Mouse (Mus musculus) embryonic facial prominence, embryonic 12.5 days (tissue): ENCODE results near the gene Spag7. TPM values are rescaled to one million over a fixed set of nuclear protein-coding genes. Genes with fewer than 3 reads are reported as not detected.

ENCODE experiments used
- microRNA-seq: library from miRNA; unstranded; fragments of <30 nt; microRNA quantifications from one replicate; pipeline ENCODE4, GENCODE M21; 2017
- polyA plus RNA-seq: library from polyadenylated mRNA; unstranded; fragments of >200 nt; fragmentation: Nextera tagmentation; extraction: Ambion mirVana; gene quantifications from 2 replicates; pipeline ENCODE4 v1.2.1, GENCODE M21; 2016

Spag7 gene
- polyA plus RNA-seq, 1 experiment from 2014 or later: 143 TPM

Small RNA genes lying within 50 kb of the gene (microRNA-seq; reads per million reads assigned to microRNA genes)
- gene Mir6925: not detected

Other genes with a start within 250 kb of the Spag7 start
- gene Arrb2, start 236.8 kb downstream of the Spag7 start, polyA plus RNA-seq: 21.7 and 23.7 TPM in 2 replicates
- gene Med11, start 217.5 kb downstream of the Spag7 start, polyA plus RNA-seq: 41.4 and 44.5 TPM in 2 replicates
- 0.27 and 0.46 TPM in 2 replicates for gene Zmynd15, start 210.0 kb downstream of the Spag7 start, polyA plus RNA-seq
- gene Cxcl16, start 209.4 kb downstream of the Spag7 start, polyA plus RNA-seq: 1.4 and 2.2 TPM in 2 replicates
- gene Tm4sf5, start 164.2 kb downstream of the Spag7 start, polyA plus RNA-seq: 0.32 TPM in 1 of 2 replicates, not detected in the other
- gene Vmo1, start 154.8 kb downstream of the Spag7 start, polyA plus RNA-seq: 0.26 and 0.48 TPM in 2 replicates
- 0.50 and 0.77 TPM in 2 replicates for gene Gltpd2, start 150.2 kb downstream of the Spag7 start, polyA plus RNA-seq
- gene Psmb6, start 144.0 kb downstream of the Spag7 start, polyA plus RNA-seq: 784 and 848 TPM in 2 replicates
- gene Gm40193, start 136.5 kb downstream of the Spag7 start, polyA plus RNA-seq: not detected in 2 replicates
- gene Pld2, start 129.4 kb downstream of the Spag7 start, polyA plus RNA-seq: 4.4 and 6.7 TPM in 2 replicates
- gene Mink1, start 106.5 kb downstream of the Spag7 start, polyA plus RNA-seq: 16.7 and 17.5 TPM in 2 replicates
- gene 4930544D05Rik, start 53.6 kb downstream of the Spag7 start, polyA plus RNA-seq: not detected in 2 replicates
- gene Chrne, start 50.2 kb downstream of the Spag7 start, polyA plus RNA-seq: not detected in 2 replicates
- 0.15 and 0.27 TPM in 2 replicates for gene Gp1ba, start 30.3 kb downstream of the Spag7 start, polyA plus RNA-seq
- gene Rnf167, start 22.2 kb downstream of the Spag7 start, polyA plus RNA-seq: 96.5 and 104 TPM in 2 replicates
- gene Slc25a11, start 21.9 kb downstream of the Spag7 start, polyA plus RNA-seq: 159 and 160 TPM in 2 replicates
- 1,467 and 1,498 TPM in 2 replicates for gene Pfn1, start 14.8 kb downstream of the Spag7 start, polyA plus RNA-seq
- gene Eno3, start 12.2 kb downstream of the Spag7 start, polyA plus RNA-seq: 20.1 and 27.9 TPM in 2 replicates
- 12.0 and 12.3 TPM in 2 replicates for gene Camta2, start 18.7 kb upstream of the Spag7 start, polyA plus RNA-seq
- gene Inca1, start 30.7 kb upstream of the Spag7 start, polyA plus RNA-seq: 1.1 and 1.6 TPM in 2 replicates
- gene Kif1c, start 31.1 kb upstream of the Spag7 start, polyA plus RNA-seq: 2.8 and 3.0 TPM in 2 replicates
- 6.8 and 7.5 TPM in 2 replicates for gene Zfp3, start 94.8 kb upstream of the Spag7 start, polyA plus RNA-seq
- gene Scimp, start 143.2 kb upstream of the Spag7 start, polyA plus RNA-seq: not detected in 2 replicates
- 43.9 and 45.9 TPM in 2 replicates for gene Rabep1, start 175.4 kb upstream of the Spag7 start, polyA plus RNA-seq